In the genomic region with DNA sequence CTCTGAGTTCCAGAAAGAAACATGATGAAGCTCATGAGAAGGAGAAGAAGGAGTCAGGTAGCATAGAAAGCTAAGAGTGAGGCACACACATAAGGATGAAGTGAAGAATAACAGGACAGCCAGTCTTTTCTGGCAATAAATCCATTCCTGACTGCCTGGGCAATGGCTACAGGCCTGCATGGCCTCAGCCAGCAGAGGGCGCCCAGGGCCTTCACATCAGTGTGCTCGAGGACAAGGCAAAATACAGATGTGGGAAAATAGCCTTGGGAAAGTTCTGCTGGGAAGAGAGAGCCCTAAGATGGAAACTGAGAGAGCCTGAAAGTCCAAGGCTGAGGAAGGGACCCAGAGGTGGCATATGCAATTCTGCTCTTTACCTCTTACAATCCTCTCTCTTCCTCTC, we compare ENCODE assay signal across 8 mouse cellular contexts. TPM values are rescaled to one million over a fixed set of nuclear protein-coding genes. Genes with fewer than 3 reads are reported as not detected.
DNase-seq lines count a peak whose midpoint lies in the region; ATAC-seq and TF ChIP-seq lines count a peak whose summit lies in the region.

No protein-coding gene starts in this region.

- peak; percentile 75; the same call in 1 of the 2 replicates for ATAC-seq in midbrain, postnatal 0 days (ENCODE audit: low FRiP score)

- no peaks in the 10 kb centered on the region for H3K79me2 ChIP-seq in heart, adult 2 months (replicated peaks; ENCODE audit: control insufficient read depth, insufficient read depth, low read length)

- TF ChIP-seq POLR2A in spleen, adult 2 months (IDR thresholded peaks at IDR 0.05; ENCODE audit: low read depth, low read length): no peak
- TF ChIP-seq POLR2A in heart, adult 2 months (IDR thresholded peaks at IDR 0.05; ENCODE audit: insufficient read depth, low read depth, low read length): no peak
- TF ChIP-seq POLR2A in testis, adult 2 months (IDR thresholded peaks at IDR 0.05; ENCODE audit: control insufficient read depth, low read depth, low read length): no peak

- H3K27me3 ChIP-seq in spleen, adult 2 months (ENCODE audit: control insufficient read depth, insufficient read depth, low read length): no peaks in the 10 kb centered on the region
- H3K27me3 ChIP-seq in embryonic facial prominence, embryonic 10.5 days (replicated peaks; ENCODE audit: low read depth, poor library complexity, severe bottlenecking): no peaks in the 10 kb centered on the region
- H3K27me3 ChIP-seq in heart, adult 2 months (ENCODE audit: control insufficient read depth, insufficient read depth, low read length): no peaks in the 10 kb centered on the region
- no peaks in the 10 kb centered on the region for H3K27me3 ChIP-seq in limb, embryonic 10.5 days (ENCODE audit: low read depth, poor library complexity, severe bottlenecking)
- H3K27me3 ChIP-seq in midbrain, postnatal 0 days (ENCODE audit: insufficient read depth, low read length): no peaks in the 10 kb centered on the region
- H3K27me3 ChIP-seq in testis, adult 2 months (ENCODE audit: control insufficient read depth, insufficient read depth, low read length): no peaks in the 10 kb centered on the region

- H3K36me3 ChIP-seq in spleen, adult 2 months (ENCODE audit: control insufficient read depth, insufficient read depth, low read length): no peaks in the 10 kb centered on the region
- H3K36me3 ChIP-seq in embryonic facial prominence, embryonic 10.5 days (replicated peaks): no peaks in the 10 kb centered on the region
- no peaks in the 10 kb centered on the region for H3K36me3 ChIP-seq in heart, adult 2 months (ENCODE audit: control insufficient read depth, insufficient read depth, low read length)
- H3K36me3 ChIP-seq in limb, embryonic 10.5 days: no peaks in the 10 kb centered on the region
- no peaks in the 10 kb centered on the region for H3K36me3 ChIP-seq in midbrain, postnatal 0 days (ENCODE audit: insufficient read depth, low read length)
- H3K36me3 ChIP-seq in testis, adult 2 months (ENCODE audit: control insufficient read depth, insufficient read depth, low read length): no peaks in the 10 kb centered on the region

- peak; percentile 12; the same call in 1 of the 2 replicates for TF ChIP-seq CTCF in spleen, adult 2 months (IDR thresholded peaks at IDR 0.05; ENCODE audit: extremely low read depth, insufficient read depth, insufficient read length, insufficient replicate concordance)
- peak; percentile 94 for TF ChIP-seq CTCF in heart, adult 2 months (IDR thresholded peaks at IDR 0.05)
- peak; percentile 98 for TF ChIP-seq CTCF in midbrain, postnatal 0 days (IDR thresholded peaks at IDR 0.05)
- peak; percentile 80; the same call in 1 of the 2 replicates for TF ChIP-seq CTCF in testis, adult 2 months (IDR thresholded peaks at IDR 0.05; ENCODE audit: control insufficient read depth, insufficient read depth, insufficient replicate concordance, low read depth, low read length)

- intact Hi-C loops in heart, adult 2 months (cut with DNase I): loop anchor here (2.0 to 5.0 kb wide), 2 partner anchors 136 to 778 kb away; no protein-coding TSS in a partner anchor

- DNase-seq in spleen, adult 2 months (ENCODE audit: low read depth in 1 of 2, low spot score in 2 of 2): peak in 1 of 2 experiments; percentile 4
- no peak for DNase-seq in spleen, adult 12 weeks (ENCODE audit: low spot score)
- DNase-seq in embryonic facial prominence, embryonic 10.5 days (ENCODE audit: low spot score): peak; percentile 88
- DNase-seq in heart, adult 2 months: peak; percentile 61 to 78
- DNase-seq in kidney, adult 9 months: peak; percentile 60
- peak; percentile 90 for DNase-seq in limb, embryonic 10.5 days (ENCODE audit: low spot score)
- peak; percentile 92 for DNase-seq in midbrain, postnatal 0 days (ENCODE audit: low spot score)

- no peak overlapping the region for H3K4me3 ChIP-seq in spleen, adult 2 months (ENCODE audit: extremely low read depth, insufficient read depth, insufficient read length)
- no peak overlapping the region for H3K4me3 ChIP-seq in embryonic facial prominence, embryonic 10.5 days
- H3K4me3 ChIP-seq in heart, adult 2 months: no peak overlapping the region
- H3K4me3 ChIP-seq in limb, embryonic 10.5 days: no peak overlapping the region
- H3K4me3 ChIP-seq in midbrain, postnatal 0 days (ENCODE audit: low read depth, low read length): no peak overlapping the region
- no peak overlapping the region for H3K4me3 ChIP-seq in testis, adult 2 months (ENCODE audit: control insufficient read depth, low read depth, low read length)

- no peak for TF ChIP-seq EP300 in heart, adult 2 months (IDR thresholded peaks at IDR 0.05; ENCODE audit: insufficient read depth, low read depth, low read length)

- H3K27ac ChIP-seq in spleen, adult 2 months (ENCODE audit: insufficient read depth, low read length): no peak overlapping the region
- no peak overlapping the region for H3K27ac ChIP-seq in embryonic facial prominence, embryonic 10.5 days (replicated peaks)
- H3K27ac ChIP-seq in heart, adult 2 months: no peak overlapping the region
- H3K27ac ChIP-seq in limb, embryonic 10.5 days: no peak overlapping the region
- H3K27ac ChIP-seq in midbrain, postnatal 0 days (ENCODE audit: low read depth, low read length): no peak overlapping the region
- H3K27ac ChIP-seq in testis, adult 2 months (ENCODE audit: control insufficient read depth, insufficient read depth, low read depth, low read length): no peak overlapping the region

- no peak overlapping the region for H3K9ac ChIP-seq in heart, adult 2 months (ENCODE audit: low read depth, low read length)
- no peak overlapping the region for H3K9ac ChIP-seq in midbrain, postnatal 0 days (replicated peaks; ENCODE audit: low read length, poor library complexity, severe bottlenecking)

- H3K4me1 ChIP-seq in spleen, adult 2 months (ENCODE audit: control insufficient read depth, insufficient read depth, insufficient read length): no peaks in the 10 kb centered on the region
- H3K4me1 ChIP-seq in embryonic facial prominence, embryonic 10.5 days: no peaks in the 10 kb centered on the region
- H3K4me1 ChIP-seq in heart, adult 2 months (ENCODE audit: control insufficient read depth, insufficient read depth, low read length): no peaks in the 10 kb centered on the region; the same call in 1 of the 2 replicates
- H3K4me1 ChIP-seq in limb, embryonic 10.5 days: peaks cover 5% of the 10 kb centered on the region; the same call in 1 of the 2 replicates
- 0 out of 2 replicates have a peak, but pooled peaks cover 2% of the 10 kb centered on the region for H3K4me1 ChIP-seq in midbrain, postnatal 0 days (ENCODE audit: insufficient read depth, low read length)
- H3K4me1 ChIP-seq in testis, adult 2 months (ENCODE audit: control insufficient read depth, insufficient read depth, low read length): no peaks in the 10 kb centered on the region

- WGBS in spleen, adult 2 months: 2% methylated on average over 2 of the region's 2 CpGs
- 1% methylated on average over 2 of the region's 2 CpGs for WGBS in embryonic facial prominence, embryonic 10.5 days
- WGBS in heart, adult 2 months: 2% methylated on average over 2 of the region's 2 CpGs
- 2% methylated on average over 2 of the region's 2 CpGs for WGBS in limb, embryonic 10.5 days
- 0% methylated on average over 2 of the region's 2 CpGs for WGBS in midbrain, postnatal 0 days

- H3K9me3 ChIP-seq in embryonic facial prominence, embryonic 10.5 days: no peaks in the 10 kb centered on the region
- H3K9me3 ChIP-seq in limb, embryonic 10.5 days (replicated peaks): no peaks in the 10 kb centered on the region
- H3K9me3 ChIP-seq in midbrain, postnatal 0 days (ENCODE audit: low read length): no peaks in the 10 kb centered on the region

- no peak overlapping the region for H3K4me2 ChIP-seq in midbrain, postnatal 0 days (ENCODE audit: low read depth, low read length, poor library complexity, severe bottlenecking)

RNA-seq across cellular contexts. Expression of gene Trim32, which starts 49.9 kb away (rescaled TPM):
- 9.6 and 11.4 TPM in 2 replicates for polyA plus RNA-seq in spleen, adult 2 months (2012; rRNA removed)
- 71.1 and 71.3 TPM in 2 replicates for polyA plus RNA-seq in embryonic facial prominence, embryonic 10.5 days (2016; fragmentation: Nextera tagmentation; extraction: Ambion mirVana)
- 10 to 100 TPM; 16.2 to 18.3 TPM for total RNA-seq in heart, adult 2 months (2021)
- polyA plus RNA-seq in heart, adult 2 months (2012; rRNA removed): 11.8 and 12.2 TPM in 2 replicates
- polyA plus RNA-seq in limb, embryonic 10.5 days (2016; fragmentation: Nextera tagmentation; extraction: Ambion mirVana): 61.3 and 64.1 TPM in 2 replicates
- 204 and 218 TPM in 2 replicates for total RNA-seq in midbrain, postnatal 0 days (2014; rRNA removed)
- polyA plus RNA-seq in midbrain, postnatal 0 days (2015; fragmentation: Nextera tagmentation; extraction: Ambion mirVana): 175 and 187 TPM in 2 replicates
- polyA plus RNA-seq in testis, adult 2 months (2012; rRNA removed): 9.8 and 10.0 TPM in 2 replicates

Comparison
In these comparisons a context has a peak if more than half of its experiments do, and no peak if none do; other contexts are left out.
1. CTCF ChIP-seq: peak in every context shown above with its lines; median percentile 98 in midbrain, postnatal 0 days; 94 in heart, adult 2 months; 80 in testis, adult 2 months; 12 in spleen, adult 2 months.